Mouse (Mus musculus) heart, embryonic 10.5 days (tissue): ENCODE measurements around the gene Olfr827. TPM values are rescaled to one million over a fixed set of nuclear protein-coding genes. Genes with fewer than 3 reads are reported as not detected.

Experiments used
- DNase-seq: peaks from one replicate; pipeline ENCODE4 v3.0.0-alpha.2; 2017; ENCODE audit warnings: low spot score
- H3K27ac ChIP-seq: fragments of 300-500 bp; sonication (generic); 2 replicates; pipeline ENCODE4 v1.5.1; 2016; ENCODE audit warnings: mild to moderate bottlenecking
- H3K27me3 ChIP-seq: fragments of 300-500 bp; sonication (generic); 2 replicates; pipeline ENCODE4 v1.6.1; 2016; ENCODE audit warnings: mild to moderate bottlenecking; ENCODE audit not compliant: poor library complexity, insufficient read depth, severe bottlenecking
- H3K36me3 ChIP-seq: fragments of 300-500 bp; sonication (generic); 2 replicates; pipeline ENCODE4 v1.6.1; 2016; ENCODE audit warnings: mild to moderate bottlenecking, moderate library complexity
- H3K4me1 ChIP-seq: fragments of 300-500 bp; sonication (generic); 2 replicates; pipeline ENCODE4 v1.6.1; 2016; ENCODE audit warnings: mild to moderate bottlenecking
- H3K4me3 ChIP-seq: fragments of 300-500 bp; sonication (generic); 2 replicates; pipeline ENCODE4 v1.5.1; 2016; ENCODE audit warnings: mild to moderate bottlenecking, moderate library complexity
- H3K9me3 ChIP-seq: fragments of 300-500 bp; sonication (generic); 2 replicates; pipeline ENCODE4 v1.6.1; 2016; ENCODE audit warnings: mild to moderate bottlenecking, moderate library complexity
- WGBS: fragments of 180-500 bp; shearing (Covaris S2); methylation state at CpG from one replicate; pipeline ENCODE4 v1.1.7; 2016; 5-methylcytosine and 5-hydroxymethylcytosine counted together
- polyA plus RNA-seq: library from polyadenylated mRNA; unstranded; fragments of >200 nt; fragmentation: Nextera tagmentation; extraction: Ambion mirVana; gene quantifications from 2 replicates; pipeline ENCODE4 v1.2.1, GENCODE M21; 2016

Gene Olfr827
- not detected in 2 replicates for polyA plus RNA-seq

DNA sequence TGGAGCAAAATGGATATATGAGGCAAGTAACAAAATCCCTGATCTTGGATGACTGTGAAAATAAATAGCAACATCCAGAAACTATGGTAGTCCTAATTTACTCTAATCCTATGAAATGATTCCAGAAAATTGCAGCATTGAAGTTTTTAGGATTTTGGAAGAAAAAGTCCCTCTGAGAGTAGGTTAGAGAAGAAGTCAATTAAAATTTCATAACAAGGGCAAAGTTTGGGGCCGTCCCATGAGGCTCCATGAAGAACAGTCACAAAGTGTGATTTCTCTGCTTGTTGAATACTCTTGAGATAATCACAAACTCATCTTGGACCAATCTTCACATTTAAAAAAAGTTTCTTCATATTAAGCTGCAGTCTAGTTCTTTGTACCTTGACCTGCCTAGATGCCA, at the start of gene Olfr827:
TSS of gene Olfr827 (minus strand) at position 101 of the 400 bp plus-strand sequence.
- DNase-seq, result no peak
- 81% methylated on average over 1 of the region's 1 CpGs for WGBS
- no peaks in the 10 kb centered on the region for H3K9me3 ChIP-seq
- no peaks in the 10 kb centered on the region for H3K4me1 ChIP-seq
- no peak within 1 kb of the TSS for H3K4me3 ChIP-seq
- no peaks in the 10 kb centered on the region for H3K27me3 ChIP-seq
- no peak within 1 kb of the TSS for H3K27ac ChIP-seq
- no peaks in the 10 kb centered on the region for H3K36me3 ChIP-seq

DNA sequence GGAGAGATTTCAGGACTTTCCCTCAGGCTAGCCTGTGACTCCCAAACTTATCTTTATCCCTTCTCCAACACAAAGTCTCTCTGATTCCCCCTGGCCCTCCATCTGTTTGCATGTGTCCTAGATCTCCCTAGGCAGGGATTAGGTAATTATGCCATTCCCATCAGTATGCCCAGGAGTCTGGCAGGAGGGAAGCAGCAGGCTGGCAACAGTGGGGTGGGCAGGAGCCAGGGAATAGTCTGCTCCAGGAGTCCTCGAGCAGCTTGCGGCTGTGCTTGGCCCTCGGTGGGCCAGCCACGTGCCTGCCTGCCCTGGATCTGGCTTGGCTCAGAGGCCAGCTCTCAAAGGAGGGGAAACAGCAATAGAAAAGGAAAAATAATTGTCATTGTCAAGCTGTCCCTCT, 49.0 kb upstream of the Olfr827 start:
- Histone ChIP-seq H3K27me3 (no peaks in the 10 kb centered on the region), H3K4me1 (no peaks in the 10 kb centered on the region), H3K4me3 (no peak overlapping the region), H3K36me3 (no peaks in the 10 kb centered on the region), H3K27ac (no peak overlapping the region), H3K9me3 (no peaks in the 10 kb centered on the region)
- no peak for DNase-seq
- 66% methylated on average over 4 of the region's 4 CpGs for WGBS

GRCm38 (mm10) chr10:130259483-130259882, 45.3 kb upstream of the Olfr827 start:
- Histone ChIP-seq H3K27ac (no peak overlapping the region), H3K4me1 (no peaks in the 10 kb centered on the region), H3K4me3 (no peak overlapping the region), H3K27me3 (no peaks in the 10 kb centered on the region), H3K9me3 (no peaks in the 10 kb centered on the region), H3K36me3 (no peaks in the 10 kb centered on the region)
- WGBS, result 74% methylated on average over 1 of the region's 1 CpGs
- no peak for DNase-seq

GRCm38 (mm10) chr10:130244271-130244670, 30.1 kb upstream of the Olfr827 start:
- no peaks in the 10 kb centered on the region for H3K27me3 ChIP-seq
- H3K27ac ChIP-seq, result no peak overlapping the region
- 5% methylated on average over 2 of the region's 2 CpGs for WGBS
- H3K9me3 ChIP-seq, result no peaks in the 10 kb centered on the region
- no peak overlapping the region for H3K4me3 ChIP-seq
- H3K36me3 ChIP-seq, result no peaks in the 10 kb centered on the region
- DNase-seq, result no peak
- no peaks in the 10 kb centered on the region for H3K4me1 ChIP-seq

DNA sequence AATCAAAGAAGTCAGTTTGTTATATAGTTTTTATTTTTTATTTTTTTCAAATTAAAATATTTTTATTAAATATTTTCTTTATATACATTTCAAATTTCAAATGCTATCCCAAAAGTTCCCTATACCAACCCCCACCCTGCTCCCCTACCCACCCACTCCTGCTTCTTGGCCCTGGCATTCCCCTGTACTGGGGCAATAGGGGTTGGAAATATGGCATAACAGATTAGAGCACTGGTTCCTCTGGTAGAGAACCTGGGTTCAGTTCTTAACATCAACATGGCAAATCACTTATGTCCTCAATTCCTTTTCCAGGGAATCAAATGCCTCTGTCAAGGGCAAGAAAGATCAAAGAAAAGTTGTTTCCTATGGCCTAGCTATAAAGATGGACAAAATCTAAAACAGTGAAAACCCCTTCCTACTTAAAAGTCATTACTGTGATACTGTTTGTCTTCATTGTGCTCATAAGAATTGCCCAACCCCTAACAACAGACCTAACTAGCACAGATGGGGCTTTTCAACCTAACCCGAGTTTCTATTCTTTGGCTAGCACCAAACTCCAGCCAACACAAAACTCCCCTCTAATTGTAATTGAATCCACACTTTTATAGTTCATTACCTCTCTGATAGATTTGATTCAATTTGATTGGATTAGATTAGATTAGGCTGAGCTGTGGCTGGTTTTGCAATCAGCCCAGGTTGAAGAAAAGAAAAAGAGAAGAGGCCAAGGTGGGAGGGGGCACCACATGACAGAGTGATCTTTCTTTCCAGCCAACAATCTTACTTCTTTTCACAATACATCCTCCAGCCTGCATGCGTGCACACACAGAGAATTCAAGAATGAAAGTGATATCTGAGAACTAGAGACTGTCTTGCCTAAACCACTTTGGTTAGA, 24.4 kb upstream of the Olfr827 start:
- no peak for DNase-seq
- H3K4me1 ChIP-seq, result no peaks in the 10 kb centered on the region
- no peaks in the 10 kb centered on the region for H3K27me3 ChIP-seq
- H3K36me3 ChIP-seq, result no peaks in the 10 kb centered on the region
- no peaks in the 10 kb centered on the region for H3K9me3 ChIP-seq
- H3K4me3 ChIP-seq, result no peak overlapping the region
- H3K27ac ChIP-seq, result no peak overlapping the region
- WGBS, result 56% methylated on average over 2 of the region's 2 CpGs

DNA sequence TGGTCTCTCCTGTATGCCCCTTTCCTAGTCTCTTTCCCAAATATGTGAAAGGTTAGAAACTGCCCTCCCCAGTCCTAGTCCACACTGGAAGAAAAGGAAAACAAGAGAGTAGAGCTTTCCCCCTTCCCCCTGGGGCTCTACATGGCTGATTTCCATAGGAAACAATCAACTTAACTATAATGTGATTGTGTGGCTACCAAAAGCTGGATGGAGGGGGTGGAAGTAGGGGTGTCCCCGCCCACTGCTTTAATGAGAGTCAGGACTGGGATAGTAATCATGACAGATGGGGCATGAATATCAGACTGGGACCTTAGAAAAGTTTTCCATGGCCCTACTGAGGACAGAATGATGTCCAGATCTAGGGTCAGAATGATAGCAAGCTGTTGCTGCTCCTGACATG, 20.4 kb upstream of the Olfr827 start:
- Histone ChIP-seq H3K4me1 (no peaks in the 10 kb centered on the region), H3K4me3 (no peak overlapping the region), H3K36me3 (no peaks in the 10 kb centered on the region), H3K27ac (no peak overlapping the region), H3K9me3 (no peaks in the 10 kb centered on the region), H3K27me3 (no peaks in the 10 kb centered on the region)
- WGBS, result 67% methylated on average over 1 of the region's 1 CpGs
- no peak for DNase-seq

DNA sequence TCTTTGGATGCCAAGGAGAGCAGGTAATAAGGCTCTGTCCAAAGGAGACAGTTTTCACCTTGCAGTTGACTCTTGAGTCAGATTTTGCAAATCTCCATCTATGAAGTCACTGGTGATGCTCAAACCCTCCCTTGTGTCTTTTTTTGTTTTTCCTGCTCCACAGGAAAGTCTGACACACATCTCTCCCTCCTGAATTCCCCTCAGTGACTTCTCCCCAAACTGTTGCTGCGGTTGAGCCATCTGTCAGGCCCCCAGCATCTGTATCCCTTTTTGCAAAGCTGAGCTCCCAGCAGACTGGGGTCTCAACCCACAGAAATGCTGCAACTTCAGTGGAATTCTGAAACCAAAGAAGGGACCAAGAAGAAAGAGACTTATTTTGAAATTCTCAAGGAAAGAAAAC, 17.9 kb upstream of the Olfr827 start:
- DNase-seq, result no peak
- Histone ChIP-seq H3K36me3 (no peaks in the 10 kb centered on the region), H3K9me3 (no peaks in the 10 kb centered on the region), H3K27ac (no peak overlapping the region), H3K4me1 (no peaks in the 10 kb centered on the region), H3K4me3 (no peak overlapping the region), H3K27me3 (no peaks in the 10 kb centered on the region)
- 75% methylated on average over 1 of the region's 1 CpGs for WGBS

DNA sequence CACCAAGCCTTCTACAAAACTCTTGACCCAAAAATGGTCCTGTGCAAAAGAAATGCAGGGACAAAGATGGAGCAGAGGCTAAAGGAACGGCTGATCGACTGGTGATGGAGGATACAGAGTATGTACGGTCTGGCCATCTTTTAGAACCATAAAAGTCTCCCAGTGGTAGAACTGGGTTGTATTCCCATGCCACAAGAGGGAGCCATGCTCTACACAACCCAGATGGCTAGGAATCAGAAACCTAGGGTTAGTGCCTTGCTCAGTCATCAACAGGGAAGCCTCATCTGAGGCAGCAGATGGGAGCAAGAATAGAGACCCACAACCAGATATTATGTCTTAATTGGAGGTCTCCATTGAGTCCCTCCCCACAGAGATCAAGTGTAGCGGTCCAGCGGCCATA, 15.4 kb upstream of the Olfr827 start:
- H3K4me3 ChIP-seq, result no peak overlapping the region
- no peak for DNase-seq
- H3K9me3 ChIP-seq, result no peaks in the 10 kb centered on the region
- H3K4me1 ChIP-seq, result no peaks in the 10 kb centered on the region
- H3K27me3 ChIP-seq, result no peaks in the 10 kb centered on the region
- 79% methylated on average over 5 of the region's 5 CpGs for WGBS
- H3K36me3 ChIP-seq, result no peaks in the 10 kb centered on the region
- no peak overlapping the region for H3K27ac ChIP-seq

DNA sequence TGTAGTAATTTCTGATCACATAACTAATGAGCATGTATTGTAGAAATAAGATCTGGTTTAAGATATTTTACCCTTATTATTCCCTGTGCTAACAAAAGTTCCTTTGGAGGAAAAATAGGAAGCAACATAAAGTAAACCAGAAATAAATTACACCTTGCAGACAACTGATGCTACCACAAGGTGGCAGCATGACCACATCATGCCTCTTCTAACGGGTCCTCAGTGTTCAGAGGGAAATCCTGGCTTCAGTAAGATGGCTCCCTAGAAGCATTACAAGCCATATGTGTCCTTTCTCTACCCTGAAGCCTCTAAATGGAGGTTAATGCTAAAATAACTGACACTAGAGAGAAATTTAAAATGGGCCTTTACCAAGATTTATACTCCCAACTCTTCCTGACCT, 14.0 kb upstream of the Olfr827 start:
- Histone ChIP-seq H3K4me1 (no peaks in the 10 kb centered on the region), H3K4me3 (no peak overlapping the region), H3K9me3 (no peaks in the 10 kb centered on the region), H3K36me3 (no peaks in the 10 kb centered on the region), H3K27me3 (no peaks in the 10 kb centered on the region), H3K27ac (no peak overlapping the region)
- WGBS, result 0% methylated on average over 1 of the region's 1 CpGs
- DNase-seq, result no peak

DNA sequence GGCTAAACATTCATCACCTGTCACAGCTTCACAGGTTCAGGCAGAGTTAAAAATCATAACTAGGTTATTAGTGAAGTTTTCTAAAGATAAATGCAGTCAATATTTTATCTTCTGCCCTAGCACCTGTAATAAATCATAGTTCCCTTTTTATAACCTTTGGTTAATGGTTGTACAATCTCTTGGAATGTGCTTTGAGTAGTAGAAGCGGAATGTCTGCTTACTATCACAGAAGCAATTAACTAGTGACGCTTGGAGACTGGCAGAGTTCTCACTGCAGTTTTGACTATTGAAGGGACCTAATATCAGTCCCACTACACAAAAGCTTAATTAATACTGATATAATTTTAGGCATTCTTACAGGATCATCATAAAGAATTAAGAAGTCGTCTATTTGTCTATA, 10.8 kb upstream of the Olfr827 start:
- Histone ChIP-seq H3K27me3 (no peaks in the 10 kb centered on the region), H3K36me3 (no peaks in the 10 kb centered on the region), H3K9me3 (no peaks in the 10 kb centered on the region), H3K4me3 (no peak overlapping the region), H3K27ac (no peak overlapping the region), H3K4me1 (no peaks in the 10 kb centered on the region)
- WGBS, result 74% methylated on average over 3 of the region's 3 CpGs
- no peak for DNase-seq

GRCm38 (mm10) chr10:130184086-130184485, 30.1 kb downstream of the Olfr827 start, which contains the start of gene Olfr826:
TSS of gene Olfr826 (minus strand) at chr10:130184186.
- no peaks in the 10 kb centered on the region for H3K27me3 ChIP-seq
- H3K4me1 ChIP-seq, result no peaks in the 10 kb centered on the region
- no peak within 1 kb of the TSS for H3K4me3 ChIP-seq
- no peaks in the 10 kb centered on the region for H3K9me3 ChIP-seq
- no peaks in the 10 kb centered on the region for H3K36me3 ChIP-seq
- no peak for DNase-seq
- no peak within 1 kb of the TSS for H3K27ac ChIP-seq
- WGBS, result 63% methylated on average over 1 of the region's 1 CpGs

DNA sequence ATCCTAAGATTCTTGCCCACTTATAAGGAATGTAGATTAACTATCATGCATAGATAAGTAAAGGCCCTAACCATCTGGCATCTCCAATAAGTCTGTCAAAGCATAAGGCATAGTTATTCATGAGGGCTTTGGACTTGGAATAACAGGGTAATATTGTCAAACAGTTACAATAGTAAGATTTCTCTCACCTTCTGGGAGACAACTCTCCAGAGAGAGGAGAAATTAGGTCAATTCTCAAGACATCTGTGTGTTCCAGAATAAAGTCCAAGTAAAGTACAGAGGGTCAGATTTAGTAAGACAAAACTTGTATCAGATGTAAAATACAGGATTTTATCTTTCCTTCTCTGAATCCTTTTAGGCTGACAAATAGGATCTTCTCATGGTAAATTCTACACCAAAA, 47.5 kb downstream of the Olfr827 start, which contains the start of gene Olfr825:
TSS of gene Olfr825 (minus strand) at position 101 of the 400 bp plus-strand sequence.
- H3K9me3 ChIP-seq, result no peaks in the 10 kb centered on the region
- no peaks in the 10 kb centered on the region for H3K27me3 ChIP-seq
- no peak within 1 kb of the TSS for H3K4me3 ChIP-seq
- H3K36me3 ChIP-seq, result no peaks in the 10 kb centered on the region
- H3K4me1 ChIP-seq, result no peaks in the 10 kb centered on the region
- DNase-seq, result no peak
- no peak within 1 kb of the TSS for H3K27ac ChIP-seq

DNA sequence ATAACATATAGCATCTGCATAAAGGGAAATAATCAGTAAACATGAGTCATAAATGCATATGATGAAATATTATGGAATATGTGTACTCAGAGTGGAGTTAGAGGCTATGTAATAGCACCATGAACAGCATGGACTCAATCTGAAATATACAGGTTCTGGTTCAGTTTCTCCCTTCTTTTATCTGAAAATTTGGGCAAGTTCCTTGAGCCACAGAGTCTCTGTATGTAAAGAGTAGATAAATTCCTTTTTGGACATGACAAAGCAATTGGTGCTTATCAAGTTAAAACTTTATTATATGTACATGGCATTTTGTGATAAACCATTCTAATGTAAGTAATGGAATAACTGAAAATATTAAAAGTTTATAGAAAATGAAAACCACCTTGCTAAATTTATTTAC, 49.0 kb downstream of the Olfr827 start:
- no peaks in the 10 kb centered on the region for H3K4me1 ChIP-seq

More for the DNA sequence above, 49.0 kb downstream of the Olfr827 start:
- Histone ChIP-seq H3K36me3 (no peaks in the 10 kb centered on the region), H3K27ac (no peak overlapping the region), H3K9me3 (no peaks in the 10 kb centered on the region), H3K27me3 (no peaks in the 10 kb centered on the region), H3K4me3 (no peak overlapping the region)
- no peak for DNase-seq
